ENCODE assay signal across 8 mouse cellular contexts in the genomic region with DNA sequence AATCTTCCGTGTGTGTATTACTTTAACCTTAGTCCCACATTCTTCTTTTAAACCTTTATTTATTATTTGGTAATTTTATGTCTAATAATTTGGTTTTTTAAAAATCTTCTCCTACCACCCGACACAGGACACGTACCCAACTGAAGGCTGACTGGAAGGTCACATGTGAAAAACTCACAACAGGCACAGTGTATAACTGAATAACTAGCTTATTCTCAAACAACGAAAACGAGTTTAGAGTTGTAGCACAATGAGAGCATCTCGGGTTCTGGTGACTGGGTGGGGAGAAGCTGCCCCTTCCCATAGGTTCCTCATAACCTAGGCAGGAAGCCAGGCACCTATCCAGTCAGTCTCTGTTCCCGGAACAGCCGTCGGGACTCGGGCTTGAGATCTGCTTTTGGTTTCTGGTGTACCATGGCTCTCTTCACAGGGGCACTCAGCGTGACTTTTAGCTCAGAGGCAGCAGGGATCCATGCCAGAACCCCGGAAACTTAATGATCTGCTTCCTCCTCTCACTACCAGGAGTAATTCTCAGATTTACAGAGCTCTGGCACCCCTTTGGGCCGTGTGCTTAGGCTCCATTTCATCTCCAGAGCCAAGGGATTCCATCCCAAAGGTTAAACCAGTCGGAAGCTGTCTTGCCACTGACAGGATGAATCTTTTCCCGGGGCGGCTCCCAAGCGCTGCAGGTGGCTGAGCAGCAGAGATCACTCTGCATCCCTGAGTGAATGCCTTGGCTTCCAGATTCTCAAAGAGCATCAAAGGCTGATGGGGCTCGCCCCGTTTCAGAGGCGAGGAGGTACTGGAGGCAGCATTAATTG.
A peak's percentile ranks its signal among the peaks of the same experiment; 100 is the strongest.
DNase-seq lines count a peak whose midpoint lies in the region; ATAC-seq and TF ChIP-seq lines count a peak whose summit lies in the region.

No protein-coding gene starts in this region.

- no peaks in the 10 kb centered on the region; the same call in 1 of the 2 replicates for H3K27me3 ChIP-seq in intestine, postnatal 0 days (replicated peaks; ENCODE audit: control insufficient read depth, insufficient read depth, low read length)
- H3K27me3 ChIP-seq in liver, embryonic 12.5 days (replicated peaks), result peaks cover 12% of the 10 kb centered on the region

- H3K36me3 ChIP-seq in intestine, postnatal 0 days (ENCODE audit: control insufficient read depth, insufficient read depth), result no peaks in the 10 kb centered on the region
- no peaks in the 10 kb centered on the region for H3K36me3 ChIP-seq in liver, embryonic 12.5 days

- H3K4me2 ChIP-seq in intestine, postnatal 0 days (replicated peaks; ENCODE audit: low read depth), result peak overlapping the region; percentile 60
- H3K4me2 ChIP-seq in liver, embryonic 12.5 days, result peak overlapping the region; percentile 31

- H3K4me3 ChIP-seq in intestine, postnatal 0 days (ENCODE audit: low read depth, low read length), result peak overlapping the region; percentile 27
- H3K4me3 ChIP-seq in liver, embryonic 12.5 days, result no peak overlapping the region

- H3K9ac ChIP-seq in intestine, postnatal 0 days (ENCODE audit: low read depth, low read length), result no peak overlapping the region
- no peak overlapping the region for H3K9ac ChIP-seq in liver, embryonic 12.5 days

- DNase-seq in adrenal gland, adult (ENCODE audit: inconsistent age in 2 of 2, low spot score in 1 of 2), result peak; percentile 33 to 69
- DNase-seq in adrenal gland, postnatal 4 days (ENCODE audit: low spot score in 2 of 2), result no peak
- peak; percentile 34 to 39 for DNase-seq in cerebellum, postnatal 36 days
- DNase-seq in gastrocnemius, postnatal 4 days (ENCODE audit: low spot score in 2 of 2), result peak; percentile 24 to 41
- DNase-seq in neural tube, embryonic 10.5 days (ENCODE audit: extremely low spot score, low spot score), result peak; percentile 34
- no peak for DNase-seq in B cell, adult 2 months

- H3K27ac ChIP-seq in intestine, postnatal 0 days (ENCODE audit: low read depth, low read length), result no peak overlapping the region
- no peak overlapping the region for H3K27ac ChIP-seq in liver, embryonic 12.5 days

- ATAC-seq in intestine, postnatal 0 days, result no peak
- ATAC-seq in liver, embryonic 12.5 days, result no peak

- 15% methylated on average over 20 of the region's 20 CpGs for WGBS in intestine, postnatal 0 days
- 13% methylated on average over 20 of the region's 20 CpGs for WGBS in liver, embryonic 12.5 days (ENCODE audit: insufficient replicate concordance)

- no peaks in the 10 kb centered on the region; the same call in 1 of the 2 replicates for H3K4me1 ChIP-seq in intestine, postnatal 0 days (replicated peaks; ENCODE audit: control insufficient read depth, insufficient read depth, low read length)
- no peaks in the 10 kb centered on the region for H3K4me1 ChIP-seq in liver, embryonic 12.5 days

- no peaks in the 10 kb centered on the region for H3K9me3 ChIP-seq in intestine, postnatal 0 days (ENCODE audit: control insufficient read depth)
- H3K9me3 ChIP-seq in liver, embryonic 12.5 days (replicated peaks), result no peaks in the 10 kb centered on the region

- TF ChIP-seq CTCF in intestine, postnatal 0 days (IDR thresholded peaks at IDR 0.05; ENCODE audit: low read depth), result no peak

Comparison
In these comparisons a context has a peak if more than half of its experiments do, and no peak if none do; other contexts are left out.
1. DNase-seq: peak in adrenal gland, adult (2 of 2), cerebellum, postnatal 36 days (2 of 2), gastrocnemius, postnatal 4 days (2 of 2) and neural tube, embryonic 10.5 days (single experiment); none in adrenal gland, postnatal 4 days (0 of 2) and B cell, adult 2 months (0 of 2).